Mouse (Mus musculus) right cerebral cortex, postnatal 4 days (tissue): ENCODE measurements around the gene Tdgf1.

ENCODE experiments used
- DNase-seq: peaks from one replicate; pipeline ENCODE4 v3.0.0-alpha.2; 2022

The Tdgf1 gene

GRCm38 (mm10) chr9:110909371-110909967, 36.5 kb downstream of the Tdgf1 start:
- DNase-seq: no peak

DNA sequence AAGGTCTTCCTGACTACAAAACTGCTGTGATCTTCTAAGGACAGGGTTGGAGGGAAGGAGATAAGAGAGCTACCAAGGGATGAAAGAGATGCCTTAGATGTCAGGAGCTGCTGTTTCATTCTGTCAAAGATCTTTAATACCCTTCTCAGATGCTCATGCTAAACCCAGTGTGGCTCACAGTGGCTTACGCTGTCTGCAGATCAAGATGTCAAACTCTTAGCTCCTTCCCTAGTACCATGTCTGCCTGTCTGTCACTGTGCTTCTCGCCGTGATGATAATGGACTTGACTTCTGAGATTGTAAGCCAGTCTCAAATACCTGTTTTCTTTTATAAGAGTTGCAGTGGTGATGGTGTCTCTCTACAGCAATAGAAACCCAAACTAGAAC, 37.3 kb downstream of the Tdgf1 start:
- DNase-seq: no peak

DNA sequence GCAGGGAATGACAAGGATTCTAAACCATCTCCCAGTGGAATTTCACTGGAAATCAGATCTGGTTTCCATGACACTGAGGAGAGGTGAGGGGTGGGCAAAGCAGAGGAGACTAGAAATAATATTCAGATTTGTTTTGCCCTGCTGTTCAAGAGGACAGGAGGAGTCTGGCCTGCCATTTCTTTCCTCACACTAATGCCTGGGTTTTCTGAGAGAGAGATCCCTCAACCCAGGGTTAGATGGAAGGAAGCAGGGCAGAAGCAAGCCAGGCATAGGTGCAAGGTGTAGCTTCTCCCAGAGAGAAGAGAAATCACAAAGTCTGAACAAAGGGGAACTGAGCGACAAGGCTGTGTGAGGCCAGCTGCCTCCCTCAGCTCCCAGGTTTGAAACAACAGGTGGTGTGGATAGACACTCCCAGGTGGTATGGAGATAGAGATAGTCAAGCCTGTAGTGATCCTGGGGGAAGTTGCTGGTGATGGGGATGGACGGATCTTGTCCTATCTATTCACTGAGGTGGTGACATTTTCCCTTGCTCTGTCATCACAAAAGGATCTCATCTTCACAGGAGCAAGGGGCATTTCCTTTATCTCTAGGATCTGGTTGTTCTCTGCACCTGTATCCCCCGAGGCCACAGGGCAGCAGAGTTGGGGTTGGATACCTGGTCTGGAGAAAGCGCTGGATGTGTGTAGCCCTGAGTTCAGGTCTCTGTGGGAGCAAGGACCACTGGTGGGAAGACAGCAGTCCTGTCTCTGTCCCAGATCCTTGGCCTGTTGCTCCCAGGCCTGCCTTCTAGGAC, 37.9 kb downstream of the Tdgf1 start:
- no peak for DNase-seq

DNA sequence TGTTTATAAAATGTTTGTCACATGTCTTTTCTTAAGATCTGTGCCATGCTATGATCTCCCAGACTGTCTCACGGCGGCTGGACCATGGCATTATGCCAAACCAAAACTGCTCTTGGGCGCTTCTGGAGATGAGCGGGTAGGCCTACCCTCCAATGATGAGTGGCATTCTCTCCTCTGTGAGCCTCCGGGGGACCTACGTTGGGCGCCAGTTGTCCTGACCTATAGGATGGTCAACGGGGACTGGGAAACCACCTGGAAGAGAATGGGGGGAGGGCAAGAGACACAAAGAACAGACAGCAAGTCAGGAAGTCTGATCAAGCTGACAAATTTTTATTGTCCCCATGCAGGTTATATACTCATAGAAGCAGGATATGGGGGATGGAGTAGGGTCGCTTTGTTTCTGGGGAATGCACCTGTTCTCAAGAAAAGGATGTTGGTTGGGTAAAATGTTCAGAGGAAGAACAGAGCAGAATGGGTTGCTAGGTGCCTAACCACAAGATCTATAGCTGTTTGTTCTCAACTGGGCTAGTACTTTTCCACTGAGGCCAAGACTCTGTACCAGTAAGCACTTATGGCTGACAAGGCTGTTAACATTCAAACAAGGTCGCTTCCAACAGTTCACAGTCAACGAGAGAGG, 38.6 kb downstream of the Tdgf1 start:
- no peak for DNase-seq

- DNase-seq: no peak
Measured at GRCm38 (mm10) chr9:110902271-110902670, 43.7 kb downstream of the Tdgf1 start.

GRCm38 (mm10) chr9:110901204-110901603, 44.8 kb downstream of the Tdgf1 start:
- DNase-seq: no peak

DNA sequence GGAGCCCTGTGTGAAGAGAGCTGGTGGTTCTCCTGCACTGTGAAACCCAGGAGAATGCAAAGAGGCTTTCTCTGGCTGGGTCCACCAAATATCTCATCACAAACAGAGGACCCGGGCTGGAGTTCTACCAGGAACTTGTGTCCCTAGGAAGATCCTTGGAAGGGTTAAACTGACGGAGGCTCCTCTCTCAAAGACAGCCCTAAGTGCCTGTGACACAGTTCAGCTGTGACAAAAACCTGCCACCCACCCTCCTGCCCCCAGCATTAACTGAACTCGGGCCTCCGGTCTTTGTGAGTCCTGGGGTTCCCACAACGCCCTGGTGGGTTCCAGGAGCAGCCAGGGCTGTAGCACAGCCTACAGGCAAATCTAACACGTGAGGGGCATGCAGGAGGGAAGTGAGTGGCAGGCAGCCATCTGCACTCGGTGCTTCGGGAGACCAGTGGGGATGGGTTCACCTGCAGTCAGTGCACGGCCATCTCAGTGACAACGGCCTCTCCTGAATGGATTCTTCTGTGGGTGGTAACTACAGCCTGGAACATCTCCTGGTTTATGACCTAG, 46.4 kb downstream of the Tdgf1 start:
- DNase-seq: no peak

DNA sequence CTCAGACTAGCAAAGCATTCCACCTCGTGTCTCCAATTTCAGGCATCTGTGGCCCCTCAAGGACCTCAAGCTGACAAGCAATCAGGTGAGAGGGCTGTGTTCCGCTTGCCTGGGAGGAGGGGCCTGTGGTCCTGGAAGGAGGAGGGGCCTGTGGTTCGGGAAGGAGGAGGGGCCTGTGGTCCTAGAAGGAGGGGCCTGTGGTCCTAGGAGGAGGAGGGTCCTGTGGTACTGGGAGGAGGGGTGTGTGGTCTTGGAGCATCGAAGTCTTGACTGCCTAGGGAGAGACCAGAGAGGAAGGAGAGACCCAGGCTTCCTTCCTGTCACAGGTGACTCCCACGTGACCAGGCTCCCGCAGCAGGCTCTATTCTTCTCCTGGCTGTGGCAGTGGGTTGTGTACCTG, 49.4 kb downstream of the Tdgf1 start:
- no peak for DNase-seq

GRCm38 (mm10) chr9:110895994-110896393, 50.0 kb downstream of the Tdgf1 start:
- no peak for DNase-seq

- no peak for DNase-seq
Measured at GRCm38 (mm10) chr9:110895507-110895906, 50.5 kb downstream of the Tdgf1 start.

GRCm38 (mm10) chr9:110893429-110893828, 52.5 kb downstream of the Tdgf1 start:
- DNase-seq: no peak

DNA sequence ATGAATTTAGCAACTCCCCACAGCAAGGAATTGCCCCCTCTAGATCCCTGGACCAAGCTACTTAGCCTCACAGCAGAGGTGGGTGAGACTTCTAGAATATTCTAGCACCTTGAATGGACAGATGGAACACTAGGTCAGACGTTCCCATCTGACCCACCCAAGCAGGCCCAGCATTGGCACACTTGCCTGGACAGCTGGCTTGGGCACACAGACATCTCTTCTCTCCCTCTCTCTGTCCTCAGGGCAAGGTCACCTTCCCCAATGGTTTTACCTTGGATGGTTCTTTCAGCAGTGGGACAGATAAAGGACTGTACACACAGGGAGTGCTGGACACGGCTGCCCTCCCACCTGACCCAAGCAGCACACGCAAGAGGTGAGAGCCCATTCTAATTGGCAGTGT, 53.4 kb downstream of the Tdgf1 start:
- no peak for DNase-seq

- DNase-seq: no peak
Measured at GRCm38 (mm10) chr9:110891077-110891828, 54.7 kb downstream of the Tdgf1 start.

DNA sequence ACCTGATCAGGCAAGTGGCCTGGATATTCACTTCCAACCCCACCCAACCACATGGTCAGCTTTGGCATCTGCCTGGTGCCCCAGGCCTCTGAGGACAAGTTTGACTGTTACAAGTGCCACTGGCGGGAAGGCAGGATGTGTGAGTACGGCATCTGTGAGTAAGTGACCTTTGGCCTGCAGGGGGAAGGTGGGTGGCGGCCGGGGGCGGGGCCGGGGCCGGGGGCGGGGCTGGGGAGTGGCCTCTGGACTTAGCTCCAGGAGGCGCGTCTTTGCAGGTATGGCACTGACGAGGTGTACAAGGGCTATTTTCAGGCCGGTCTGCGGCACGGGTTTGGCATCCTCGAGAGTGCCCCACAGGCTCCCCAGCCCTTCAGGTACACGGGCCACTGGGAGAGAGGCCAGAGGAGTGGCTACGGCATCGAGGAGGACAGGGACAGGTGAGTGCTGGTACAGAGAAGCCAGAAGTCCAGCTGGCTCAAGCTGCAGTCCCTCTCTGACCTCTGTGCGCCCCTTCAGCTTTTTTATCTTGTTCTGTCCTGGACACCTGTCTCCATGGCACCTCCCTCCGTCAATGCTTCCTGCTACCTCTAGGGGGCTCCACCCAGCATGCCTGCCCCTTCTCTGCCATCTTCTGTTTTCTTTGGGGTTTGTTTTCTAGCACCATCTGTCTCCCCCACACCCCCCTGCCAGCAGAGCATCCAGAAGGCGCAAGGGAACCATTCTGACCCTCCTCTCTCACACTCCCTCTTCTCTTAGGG, 55.8 kb downstream of the Tdgf1 start:
- no peak for DNase-seq
